Mouse (Mus musculus): ENCODE measurements around the gene Gm2564. TPM values are rescaled to one million over a fixed set of nuclear protein-coding genes. Genes with fewer than 3 reads are reported as not detected.
"Not testable (repeated sequence)": the region's sequence is repeated elsewhere in the genome, so short reads cannot be mapped to it uniquely, and the experiment has no call there.

Gm2564 gene
- 0.23 TPM in 1 of 2 replicates, not detected in the other for polyA plus RNA-seq (2014; fragmentation: Nextera tagmentation; extraction: Ambion mirVana)

DNA sequence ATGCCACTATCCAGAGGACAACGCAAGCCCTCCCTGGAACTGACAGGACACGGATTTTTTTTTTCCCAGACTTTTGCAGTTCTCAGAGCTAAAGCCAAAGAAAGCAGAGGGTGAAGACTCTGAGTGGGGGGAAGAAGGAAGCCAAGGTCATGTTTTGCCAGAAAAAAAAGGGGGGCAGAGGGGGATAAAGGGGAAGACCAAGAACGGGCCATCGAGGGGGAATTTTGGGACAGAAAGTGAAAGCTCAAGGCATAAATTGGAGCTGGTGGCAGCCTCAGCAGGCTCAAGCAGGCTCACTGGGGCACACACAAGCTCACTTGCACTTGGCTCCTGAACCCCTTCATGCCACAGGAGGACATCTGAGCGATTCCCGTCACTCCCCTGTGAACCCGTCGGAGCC, at the start of gene Gm2564:
TSS of gene Gm2564 (plus strand) at position 301 of the 400 bp plus-strand sequence.
- H3K27ac ChIP-seq (ENCODE audit: low read depth, low read length); H3K27me3 ChIP-seq (ENCODE audit: control insufficient read depth, insufficient read depth, low read length); H3K9ac ChIP-seq (ENCODE audit: low read depth, low read length); ATAC-seq (replicated peaks; ENCODE audit: insufficient number of reproducible peaks, low FRiP score, low TSS enrichment); H3K4me2 ChIP-seq; H3K9me3 ChIP-seq (replicated peaks; ENCODE audit: control insufficient read depth, low read length); H3K4me3 ChIP-seq (ENCODE audit: low read depth, low read length); H3K36me3 ChIP-seq (ENCODE audit: control insufficient read depth, insufficient read depth, low read length); H3K4me1 ChIP-seq (ENCODE audit: control insufficient read depth, insufficient read depth, low read length): not testable (repeated sequence)
- WGBS (ENCODE audit: insufficient replicate concordance): no CpG with 5 or more reads among the region's 8 CpGs

DNA sequence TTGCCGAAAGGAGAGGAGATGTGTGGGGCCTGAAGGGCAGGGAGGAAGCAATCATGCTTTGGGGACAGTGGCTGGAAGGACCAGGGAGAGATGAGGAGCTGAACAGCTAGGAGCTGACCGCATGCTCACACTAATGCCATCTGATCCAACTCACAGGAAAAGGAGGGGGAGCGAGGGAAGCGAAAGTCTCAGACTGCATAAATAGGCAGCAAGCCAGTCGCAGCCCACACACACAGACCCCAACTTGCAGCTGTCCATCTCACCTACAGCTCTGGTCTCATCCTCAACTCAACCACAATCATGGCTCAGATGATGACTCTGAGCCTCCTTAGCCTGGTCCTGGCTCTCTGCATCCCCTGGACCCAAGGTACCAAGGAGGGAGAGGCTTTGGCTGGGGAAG, 17.6 kb upstream of the Gm2564 start, which contains the start of gene Gm10591:
TSS of gene Gm10591 (plus strand) at position 301 of the 400 bp plus-strand sequence.
- not testable (repeated sequence) for H3K9me3 ChIP-seq (replicated peaks; ENCODE audit: control insufficient read depth, low read length); H3K27ac ChIP-seq (ENCODE audit: low read depth, low read length); H3K36me3 ChIP-seq (ENCODE audit: control insufficient read depth, insufficient read depth, low read length); ATAC-seq (replicated peaks; ENCODE audit: insufficient number of reproducible peaks, low FRiP score, low TSS enrichment); H3K9ac ChIP-seq (ENCODE audit: low read depth, low read length); H3K27me3 ChIP-seq (ENCODE audit: control insufficient read depth, insufficient read depth, low read length); H3K4me2 ChIP-seq; H3K4me3 ChIP-seq (ENCODE audit: low read depth, low read length); H3K4me1 ChIP-seq (ENCODE audit: control insufficient read depth, insufficient read depth, low read length)
- no CpG with 5 or more reads among the region's 5 CpGs for WGBS (ENCODE audit: insufficient replicate concordance)

DNA sequence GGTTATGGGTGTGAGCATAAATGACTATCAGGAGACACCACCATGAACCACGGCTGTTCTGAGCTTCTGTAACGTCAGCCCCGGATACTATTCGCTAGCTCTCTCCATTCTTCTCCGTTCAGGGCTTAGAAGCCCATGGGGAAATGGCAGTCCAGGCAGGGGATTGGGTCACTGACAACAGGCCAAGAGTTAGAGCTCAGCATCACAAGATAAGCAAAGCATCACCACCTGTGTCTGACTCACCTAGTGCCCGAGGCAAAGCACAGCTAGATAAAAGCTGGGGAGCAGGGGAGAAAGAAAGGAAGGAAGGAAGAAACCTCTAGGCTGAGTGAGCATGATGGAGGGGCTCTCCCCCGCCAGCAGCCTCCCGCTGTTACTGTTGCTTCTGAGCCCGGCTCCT, 25.4 kb downstream of the Gm2564 start, which contains the start of gene Ccl27b:
TSS of gene Ccl27b (plus strand) at position 301 of the 400 bp plus-strand sequence.
- not testable (repeated sequence) for H3K27me3 ChIP-seq (ENCODE audit: control insufficient read depth, insufficient read depth, low read length); H3K9ac ChIP-seq (ENCODE audit: low read depth, low read length); H3K4me1 ChIP-seq (ENCODE audit: control insufficient read depth, insufficient read depth, low read length); H3K36me3 ChIP-seq (ENCODE audit: control insufficient read depth, insufficient read depth, low read length); H3K4me3 ChIP-seq (ENCODE audit: low read depth, low read length); H3K4me2 ChIP-seq; H3K9me3 ChIP-seq (replicated peaks; ENCODE audit: control insufficient read depth, low read length); ATAC-seq (replicated peaks; ENCODE audit: insufficient number of reproducible peaks, low FRiP score, low TSS enrichment); H3K27ac ChIP-seq (ENCODE audit: low read depth, low read length)
- no CpG with 5 or more reads among the region's 9 CpGs for WGBS (ENCODE audit: insufficient replicate concordance)

DNA sequence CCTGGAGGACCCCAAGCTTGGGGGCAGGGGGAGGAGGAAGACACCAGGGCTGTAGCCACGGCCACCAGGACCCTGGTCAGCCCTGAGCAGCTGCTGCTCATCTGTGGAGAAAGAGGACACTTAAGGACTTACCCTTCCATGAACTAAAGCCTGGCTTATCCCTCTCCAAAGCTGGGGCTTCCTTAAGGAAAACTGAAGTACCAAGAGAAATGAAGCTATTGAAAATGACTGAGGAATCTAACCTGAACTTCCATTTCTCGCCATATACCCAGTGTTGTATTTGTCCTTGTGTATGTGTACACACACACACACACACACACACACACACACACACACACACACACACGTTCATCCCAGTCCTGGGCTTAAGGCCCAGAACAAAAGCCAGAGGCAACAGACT, 32.3 kb downstream of the Gm2564 start, which contains the start of gene Il11ra2:
TSS of gene Il11ra2 (minus strand) at position 101 of the 400 bp plus-strand sequence.
- H3K4me3 ChIP-seq (ENCODE audit: low read depth, low read length); H3K27me3 ChIP-seq (ENCODE audit: control insufficient read depth, insufficient read depth, low read length); H3K4me1 ChIP-seq (ENCODE audit: control insufficient read depth, insufficient read depth, low read length); H3K4me2 ChIP-seq; H3K36me3 ChIP-seq (ENCODE audit: control insufficient read depth, insufficient read depth, low read length); ATAC-seq (replicated peaks; ENCODE audit: insufficient number of reproducible peaks, low FRiP score, low TSS enrichment); H3K9me3 ChIP-seq (replicated peaks; ENCODE audit: control insufficient read depth, low read length); H3K9ac ChIP-seq (ENCODE audit: low read depth, low read length); H3K27ac ChIP-seq (ENCODE audit: low read depth, low read length): not testable (repeated sequence)
- WGBS (ENCODE audit: insufficient replicate concordance): no CpG with 5 or more reads among the region's 3 CpGs

DNA sequence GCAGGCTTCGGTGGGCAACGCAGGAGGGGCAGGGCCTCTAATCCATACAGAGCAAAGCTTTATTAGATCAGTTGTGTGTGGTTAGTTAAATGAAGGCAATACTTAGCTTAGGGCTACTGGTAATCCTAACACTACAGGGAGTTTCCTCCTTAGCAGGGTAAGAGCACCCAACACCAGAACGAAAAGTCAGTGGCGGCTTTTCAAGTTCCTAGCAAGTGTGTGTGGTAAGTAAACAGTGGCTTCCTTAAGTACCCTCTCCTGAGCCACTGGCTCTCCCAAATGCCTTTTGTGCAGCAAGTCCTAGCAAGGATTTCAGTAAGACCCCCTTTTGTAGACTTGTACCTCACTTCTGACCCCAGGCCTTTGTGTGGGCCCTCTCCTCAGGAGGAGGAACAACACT, 45.9 kb downstream of the Gm2564 start:
- H3K9me3 ChIP-seq (replicated peaks; ENCODE audit: control insufficient read depth, low read length); H3K4me3 ChIP-seq (ENCODE audit: low read depth, low read length); H3K36me3 ChIP-seq (ENCODE audit: control insufficient read depth, insufficient read depth, low read length); H3K27ac ChIP-seq (ENCODE audit: low read depth, low read length); H3K9ac ChIP-seq (ENCODE audit: low read depth, low read length); H3K4me1 ChIP-seq (ENCODE audit: control insufficient read depth, insufficient read depth, low read length); ATAC-seq (replicated peaks; ENCODE audit: insufficient number of reproducible peaks, low FRiP score, low TSS enrichment); H3K4me2 ChIP-seq; H3K27me3 ChIP-seq (ENCODE audit: control insufficient read depth, insufficient read depth, low read length): not testable (repeated sequence)
- WGBS (ENCODE audit: insufficient replicate concordance): no CpG with 5 or more reads among the region's 4 CpGs

DNA sequence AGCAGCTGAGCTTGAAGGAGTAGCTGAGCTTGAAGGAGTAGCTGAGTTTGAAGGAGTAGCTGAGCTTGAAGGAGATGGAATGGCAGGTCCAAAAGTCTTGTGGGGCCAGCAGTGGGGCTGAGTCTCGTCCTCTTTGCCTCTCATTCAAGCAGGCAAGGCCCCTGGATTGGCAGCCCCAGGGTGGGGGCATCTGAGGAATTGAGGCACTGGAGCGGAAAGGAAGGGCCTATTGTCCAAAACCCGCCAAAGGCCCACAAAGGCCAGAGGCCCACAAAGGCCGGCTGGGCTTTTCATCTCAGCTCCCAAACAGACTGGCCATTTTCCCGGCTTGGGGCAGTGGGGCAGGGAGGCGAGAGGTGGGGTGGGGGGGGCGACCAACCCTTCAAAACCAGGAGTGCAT, 49.8 kb downstream of the Gm2564 start:
- no CpG with 5 or more reads among the region's 7 CpGs for WGBS (ENCODE audit: insufficient replicate concordance)
- H3K4me2 ChIP-seq; ATAC-seq (replicated peaks; ENCODE audit: insufficient number of reproducible peaks, low FRiP score, low TSS enrichment); H3K9ac ChIP-seq (ENCODE audit: low read depth, low read length); H3K36me3 ChIP-seq (ENCODE audit: control insufficient read depth, insufficient read depth, low read length); H3K27me3 ChIP-seq (ENCODE audit: control insufficient read depth, insufficient read depth, low read length); H3K27ac ChIP-seq (ENCODE audit: low read depth, low read length); H3K4me3 ChIP-seq (ENCODE audit: low read depth, low read length); H3K9me3 ChIP-seq (replicated peaks; ENCODE audit: control insufficient read depth, low read length); H3K4me1 ChIP-seq (ENCODE audit: control insufficient read depth, insufficient read depth, low read length): not testable (repeated sequence)

DNA sequence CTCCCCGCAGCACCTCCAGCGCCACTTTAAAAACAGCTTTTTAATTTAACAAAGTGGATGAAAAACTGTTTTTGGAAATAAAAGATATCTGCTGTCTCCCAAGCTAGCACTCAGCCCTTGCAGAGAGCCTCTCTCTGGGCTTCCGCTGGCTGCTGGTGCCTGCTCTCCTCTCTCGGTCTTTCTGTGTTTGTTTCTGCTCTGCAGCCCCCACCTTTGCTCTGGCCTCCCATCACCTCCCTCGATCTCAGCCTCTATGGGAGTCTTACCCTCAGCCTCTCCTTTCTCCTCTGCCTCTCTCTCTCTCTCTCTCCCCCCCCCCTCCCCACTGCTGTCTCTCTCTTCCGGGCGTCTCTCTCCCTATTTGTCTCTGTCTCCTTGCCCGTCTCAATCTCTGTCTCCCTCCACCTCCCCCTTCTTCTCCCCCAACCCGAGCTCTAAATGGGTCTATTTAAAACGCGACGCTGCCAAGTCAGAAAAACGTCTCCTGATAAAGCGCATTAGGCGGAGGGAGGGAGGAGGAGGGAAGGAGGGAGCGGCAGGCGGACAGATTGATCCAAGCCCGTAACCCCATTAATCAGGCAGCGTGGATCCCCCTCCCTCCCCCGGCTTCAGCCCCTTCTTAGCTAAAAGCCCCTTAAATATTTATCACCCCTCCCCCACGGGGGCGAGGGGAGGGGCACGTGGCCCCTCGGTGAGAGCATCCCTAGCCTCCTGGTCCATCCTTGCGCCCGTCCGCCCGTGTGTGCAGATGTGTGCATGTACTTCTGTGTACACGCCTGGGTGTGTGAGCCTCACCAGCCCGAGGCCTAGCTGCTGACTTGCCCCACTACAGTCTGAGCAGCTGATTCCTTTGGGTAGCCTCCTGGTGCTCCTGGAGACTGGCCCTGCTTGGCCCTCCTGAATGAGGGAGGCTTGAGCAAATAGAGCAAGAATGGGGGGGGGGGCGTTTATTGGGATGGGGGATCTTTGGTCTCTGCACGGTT, 51.1 kb downstream of the Gm2564 start:
- not testable (repeated sequence) for H3K4me1 ChIP-seq (ENCODE audit: control insufficient read depth, insufficient read depth, low read length); H3K9me3 ChIP-seq (replicated peaks; ENCODE audit: control insufficient read depth, low read length); H3K4me3 ChIP-seq (ENCODE audit: low read depth, low read length); H3K27ac ChIP-seq (ENCODE audit: low read depth, low read length); H3K9ac ChIP-seq (ENCODE audit: low read depth, low read length); H3K27me3 ChIP-seq (ENCODE audit: control insufficient read depth, insufficient read depth, low read length); H3K4me2 ChIP-seq; H3K36me3 ChIP-seq (ENCODE audit: control insufficient read depth, insufficient read depth, low read length); ATAC-seq (replicated peaks; ENCODE audit: insufficient number of reproducible peaks, low FRiP score, low TSS enrichment)
- WGBS (ENCODE audit: insufficient replicate concordance): no CpG with 5 or more reads among the region's 32 CpGs
